Mouse (Mus musculus): ENCODE results near the gene Rab36. TPM values are rescaled to one million over a fixed set of nuclear protein-coding genes. Genes with fewer than 3 reads are reported as not detected.

The Rab36 gene
- total RNA-seq (2012; rRNA removed) = not detected in 2 replicates
- not detected for polyA plus RNA-seq (2012; ENCODE audit: insufficient read depth in 1 of 2, insufficient read length in 2 of 2, low read depth in 1 of 2, low replicate concordance in 2 of 2, missing spikeins in 1 of 2)

- Histone ChIP-seq H3K36me3 (ENCODE audit: control insufficient read depth in 1 of 2, insufficient read depth in 2 of 2, low read length in 2 of 2) (no peaks in the 10 kb centered on the region), H3K9ac (ENCODE audit: control insufficient read depth, low read depth, low read length, poor library complexity, severe bottlenecking) (no peak within 1 kb of the TSS), H3K4me3 (ENCODE audit: control insufficient read depth in 1 of 2, insufficient read depth in 1 of 2, low read depth in 2 of 2, low read length in 2 of 2) (no peak within 1 kb of the TSS), H3K27me3 (ENCODE audit: control insufficient read depth in 1 of 2, insufficient read depth in 2 of 2, low read length in 2 of 2) (no peaks in the 10 kb centered on the region), H3K4me1 (ENCODE audit: control insufficient read depth in 1 of 2, insufficient read depth in 2 of 2, low read length in 2 of 2) (no peaks in the 10 kb centered on the region), H3K79me2 (ENCODE audit: control insufficient read depth, insufficient read depth, low read length, poor library complexity) (no peaks in the 10 kb centered on the region), H3K27ac (ENCODE audit: control insufficient read depth, low read depth, low read length) (no peak within 1 kb of the TSS), H3K9me3 (replicated peaks; ENCODE audit: insufficient read depth, low read length) (no peaks in the 10 kb centered on the region)
- DNase-seq (ENCODE audit: low read depth, low spot score) = no peak
- TF ChIP-seq NELFE (IDR thresholded peaks at IDR 0.05; ENCODE audit: low read depth, low read length) (no peak), MEF2A (IDR thresholded peaks at IDR 0.05; ENCODE audit: extremely low read depth, insufficient replicate concordance, low read depth, low read length, poor library complexity, severe bottlenecking) (no peak), TBP (IDR thresholded peaks at IDR 0.05; ENCODE audit: low read depth, low read length) (no peak), ZMIZ1 (IDR thresholded peaks at IDR 0.05; ENCODE audit: low read depth, low read length) (no peak), ZNF384 (IDR thresholded peaks at IDR 0.05; ENCODE audit: low read depth, low read length) (no peak), JUND (IDR thresholded peaks at IDR 0.05; ENCODE audit: low read depth, low read length) (no peak), TCF12 (IDR thresholded peaks at IDR 0.05; ENCODE audit: low read depth, low read length) (no peak), RAD21 (IDR thresholded peaks at IDR 0.05; ENCODE audit: low read depth, low read length) (no peak), CTCF (IDR thresholded peaks at IDR 0.05 in 2 of 3, conservative IDR thresholded peaks at IDR 0.05 in 1 of 3; ENCODE audit: control insufficient read depth in 1 of 3, insufficient read depth in 1 of 3, low read depth in 2 of 3, low read length in 3 of 3, poor library complexity in 1 of 3, severe bottlenecking in 1 of 3) (no peak), MYC (IDR thresholded peaks at IDR 0.05; ENCODE audit: low read depth, low read length) (no peak), EP300 (IDR thresholded peaks at IDR 0.05; ENCODE audit: low read depth in 1 of 2, low read length in 2 of 2) (no peak), NRF1 (IDR thresholded peaks at IDR 0.05; ENCODE audit: insufficient read depth, low read depth, low read length, poor library complexity, severe bottlenecking) (no peak), GATA1 (IDR thresholded peaks at IDR 0.05; ENCODE audit: low read depth, low read length) (no peak), SIN3A (IDR thresholded peaks at IDR 0.05; ENCODE audit: low read length) (no peak), RCOR1 (IDR thresholded peaks at IDR 0.05; ENCODE audit: low read depth, low read length) (no peak), POLR2AphosphoS2 (IDR thresholded peaks at IDR 0.05; ENCODE audit: low read length) (no peak), SMC3 (IDR thresholded peaks at IDR 0.05; ENCODE audit: low read depth, low read length) (no peak), MAX (IDR thresholded peaks at IDR 0.05; ENCODE audit: low read length) (no peak)
These were observed at the start of gene Rab36 for GRCm38 (mm10) chr10:75036883-75037379. Rab36 (plus strand) TSS chr10:75037058.

- H3K9ac ChIP-seq (ENCODE audit: control insufficient read depth, low read depth, low read length, poor library complexity, severe bottlenecking) = no peak overlapping the region
- no peak for TF ChIP-seq MAFK (IDR thresholded peaks at IDR 0.05; ENCODE audit: borderline replicate concordance, low read depth, low read length)
- no peak for TF ChIP-seq CHD1 (IDR thresholded peaks at IDR 0.05; ENCODE audit: low read depth, low read length)
- no peaks in the 10 kb centered on the region for H3K79me2 ChIP-seq (ENCODE audit: control insufficient read depth, insufficient read depth, low read length, poor library complexity)
- no peak overlapping the region for H3K4me3 ChIP-seq (ENCODE audit: control insufficient read depth in 1 of 2, insufficient read depth in 1 of 2, low read depth in 2 of 2, low read length in 2 of 2)
- DNase-seq (ENCODE audit: low read depth, low spot score) = no peak
- no peaks in the 10 kb centered on the region for H3K4me1 ChIP-seq (ENCODE audit: control insufficient read depth in 1 of 2, insufficient read depth in 2 of 2, low read length in 2 of 2)
- no peaks in the 10 kb centered on the region for H3K27me3 ChIP-seq (ENCODE audit: control insufficient read depth in 1 of 2, insufficient read depth in 2 of 2, low read length in 2 of 2)
- no peaks in the 10 kb centered on the region for H3K9me3 ChIP-seq (replicated peaks; ENCODE audit: insufficient read depth, low read length)
- no peaks in the 10 kb centered on the region for H3K36me3 ChIP-seq (ENCODE audit: control insufficient read depth in 1 of 2, insufficient read depth in 2 of 2, low read length in 2 of 2)
- H3K27ac ChIP-seq (ENCODE audit: control insufficient read depth, low read depth, low read length) = no peak overlapping the region
These were observed 49.0 kb upstream of the Rab36 start for GRCm38 (mm10) chr10:74987698-74988470.
